Mouse (Mus musculus) common myeloid progenitor, adult 5-6 weeks (primary cell): ENCODE data around the gene Gstt4. TPM values are rescaled to one million over a fixed set of nuclear protein-coding genes. Genes with fewer than 3 reads are reported as not detected.
A peak's percentile ranks its signal among the peaks of the same experiment; 100 is the strongest.

ENCODE experiments used
- ATAC-seq: replicated peaks from 2 replicates; pipeline ENCODE4 v1.8.0; 2016; ENCODE audit warnings: low read depth, mild to moderate bottlenecking, moderate TSS enrichment, inconsistent platforms; ENCODE audit not compliant: poor library complexity, severe bottlenecking
- total RNA-seq: library from RNA; stranded (forward); fragments of 200-1000, 187-1606 nt; gene quantifications from 2 replicates; pipeline ENCODE4 v1.2.3, GENCODE M21; 2017

Gstt4 gene
- total RNA-seq, 1 experiment from 2014 or later: not detected

GRCm38 (mm10) chr10:75837248-75837759 is 15.0 kb upstream of the Gstt4 start, which contains the start of gene Gstt2:
Gene Gstt2, minus strand, starts transcription at chr10:75837424.
- peak; percentile 76 for ATAC-seq

- ATAC-seq: peak; percentile 6; the same call in 1 of the 2 replicates
Observed at GRCm38 (mm10) chr10:75835761-75836531, 13.6 kb upstream of the Gstt4 start.

- peak; percentile 46 for ATAC-seq
Observed at GRCm38 (mm10) chr10:75835307-75835706, 13.0 kb upstream of the Gstt4 start.

- ATAC-seq: no peak
Observed at GRCm38 (mm10) chr10:75834721-75835120, 12.4 kb upstream of the Gstt4 start.

DNA sequence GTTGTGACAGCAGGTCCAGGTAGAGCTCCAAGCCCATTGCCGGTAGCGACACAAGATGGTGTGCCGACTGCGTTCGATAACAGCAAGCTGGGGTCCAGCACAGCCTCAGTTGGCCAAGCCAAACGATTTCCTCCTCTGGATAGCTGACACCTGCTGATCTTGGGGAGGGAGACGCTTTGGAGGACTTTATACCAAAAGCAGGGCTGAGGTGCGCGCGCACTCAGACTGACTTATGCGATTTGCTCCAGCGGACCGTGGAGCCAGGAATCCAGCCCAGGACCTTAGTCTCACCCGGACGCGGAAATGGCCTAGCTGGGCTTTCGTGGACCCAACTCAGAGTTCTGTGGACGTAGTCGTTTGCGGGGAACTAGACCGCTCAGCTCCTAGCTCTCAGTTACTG is 11.9 kb upstream of the Gstt4 start:
- ATAC-seq: peak; percentile 18

GRCm38 (mm10) chr10:75833456-75834080 is 11.2 kb upstream of the Gstt4 start:
- ATAC-seq: no peak

DNA sequence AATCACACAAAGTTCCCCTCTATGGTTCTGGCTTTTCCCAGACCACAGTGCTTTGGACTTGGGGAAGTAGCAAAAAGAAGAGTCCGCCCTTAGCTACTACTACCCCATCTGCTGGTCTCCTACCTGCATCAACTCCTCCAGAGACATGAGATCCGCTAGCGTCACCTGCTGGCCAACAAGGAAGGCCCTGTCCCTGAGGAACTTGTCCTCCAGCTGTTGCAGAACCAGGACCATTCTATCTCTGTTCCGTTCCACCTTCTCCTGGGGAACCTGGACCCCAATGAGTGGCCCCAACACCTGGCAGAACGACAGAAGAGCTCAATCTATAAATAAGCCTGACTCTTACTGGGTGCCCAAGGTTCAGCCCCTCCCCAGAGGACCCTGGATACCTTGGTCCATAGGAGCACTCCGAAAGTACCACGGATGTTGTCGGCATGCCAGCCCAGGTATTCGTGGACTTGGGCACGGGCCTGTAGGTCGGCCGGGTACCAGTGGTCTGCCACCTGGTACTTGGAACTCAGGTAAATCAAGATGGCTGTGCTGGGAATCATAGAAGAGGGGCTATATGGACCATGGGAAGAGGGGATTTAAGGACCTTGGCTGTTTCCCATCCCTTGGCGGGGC is 10.0 kb upstream of the Gstt4 start:
- ATAC-seq: peak; percentile 40

DNA sequence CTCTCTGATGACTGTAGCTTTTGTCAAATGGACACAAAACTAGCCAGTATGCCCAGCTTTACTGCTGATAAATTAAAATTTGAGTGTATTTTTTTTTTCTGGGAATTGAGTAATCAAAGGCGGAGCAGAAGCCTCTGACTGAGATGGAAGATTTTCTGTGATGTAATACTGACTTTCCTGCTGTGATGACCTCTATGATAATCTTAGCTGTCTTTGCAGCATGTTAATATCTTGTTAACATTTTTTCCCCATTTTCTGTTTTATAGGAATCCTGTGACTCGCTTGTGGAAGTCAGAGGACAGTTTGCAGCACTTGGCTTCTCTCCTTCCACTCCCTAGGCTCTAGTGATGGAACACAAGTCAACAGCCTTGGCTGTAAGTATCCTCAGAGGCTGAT is 7.9 kb upstream of the Gstt4 start:
- ATAC-seq: no peak

- ATAC-seq: no peak
Observed at GRCm38 (mm10) chr10:75829529-75830274, 7.4 kb upstream of the Gstt4 start.

DNA sequence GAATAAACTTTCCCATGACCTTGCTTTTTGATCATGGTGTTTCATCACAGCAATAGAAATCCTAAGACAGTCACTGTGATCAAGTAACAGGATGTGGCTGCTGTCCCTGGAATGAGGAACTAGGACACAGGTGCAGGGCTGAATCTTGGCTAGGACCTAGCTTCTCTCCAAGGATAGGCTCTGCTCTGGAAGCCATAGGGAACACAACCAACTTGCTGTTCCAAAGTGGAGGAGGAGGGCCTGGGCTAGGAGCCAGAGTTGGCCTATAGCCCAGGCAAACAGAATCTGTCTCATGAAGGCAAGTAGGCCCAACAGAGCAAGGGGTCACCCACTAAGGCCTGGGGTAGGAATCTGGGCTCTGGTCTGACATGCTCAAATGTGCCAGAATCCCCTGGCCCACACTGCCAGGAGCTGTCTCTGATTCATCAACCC is 6.2 kb upstream of the Gstt4 start:
- peak; percentile 59 for ATAC-seq

GRCm38 (mm10) chr10:75827668-75828360 is 5.5 kb upstream of the Gstt4 start:
- ATAC-seq: 0 out of 2 replicates have a peak, but pooled peaks have one; percentile 25

GRCm38 (mm10) chr10:75824530-75824929 is 2.2 kb upstream of the Gstt4 start:
- ATAC-seq: no peak

DNA sequence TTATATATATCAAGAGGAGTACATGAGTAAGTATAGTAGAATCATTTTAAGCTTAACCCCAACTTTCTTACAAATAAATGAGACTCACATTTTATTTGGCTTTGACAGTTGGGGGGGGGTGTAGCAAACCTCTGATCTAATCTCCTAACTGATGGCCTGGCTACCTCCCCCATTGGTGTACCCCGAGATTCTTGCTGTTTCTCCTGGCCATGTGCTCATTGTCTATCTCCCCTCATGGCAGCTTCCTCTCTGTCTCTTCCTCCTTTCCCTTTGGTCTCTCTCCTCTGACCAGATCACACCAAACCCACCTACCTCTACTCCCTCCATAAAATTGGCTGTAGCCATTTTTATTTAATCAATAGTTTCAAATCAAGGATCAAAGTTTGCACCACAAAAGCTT is 1.4 kb upstream of the Gstt4 start:
- no peak for ATAC-seq

- ATAC-seq: no peak
Observed at GRCm38 (mm10) chr10:75819882-75820281, 2.5 kb downstream of the Gstt4 start.

DNA sequence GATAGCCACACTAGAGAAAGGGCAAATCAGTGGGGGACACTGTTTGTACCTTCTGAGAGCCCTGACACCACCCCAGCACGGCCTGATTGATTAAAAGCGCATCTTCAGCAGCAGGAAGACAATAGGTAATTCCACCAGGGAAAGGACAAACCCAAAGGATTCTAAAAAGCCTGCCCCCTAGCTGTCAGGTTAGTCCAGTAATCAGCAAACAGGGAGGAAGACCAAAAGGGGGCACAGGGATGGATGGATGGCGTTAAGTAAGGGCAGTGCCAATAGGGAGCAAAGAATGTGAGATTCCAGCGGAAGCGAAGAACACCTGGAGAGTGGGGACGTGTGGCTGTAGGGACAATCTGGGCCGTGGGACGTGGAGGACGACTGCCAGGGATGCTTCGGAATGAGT is 3.7 kb downstream of the Gstt4 start:
- ATAC-seq: no peak

- no peak for ATAC-seq
Observed at GRCm38 (mm10) chr10:75804217-75804616, 18.1 kb downstream of the Gstt4 start.

DNA sequence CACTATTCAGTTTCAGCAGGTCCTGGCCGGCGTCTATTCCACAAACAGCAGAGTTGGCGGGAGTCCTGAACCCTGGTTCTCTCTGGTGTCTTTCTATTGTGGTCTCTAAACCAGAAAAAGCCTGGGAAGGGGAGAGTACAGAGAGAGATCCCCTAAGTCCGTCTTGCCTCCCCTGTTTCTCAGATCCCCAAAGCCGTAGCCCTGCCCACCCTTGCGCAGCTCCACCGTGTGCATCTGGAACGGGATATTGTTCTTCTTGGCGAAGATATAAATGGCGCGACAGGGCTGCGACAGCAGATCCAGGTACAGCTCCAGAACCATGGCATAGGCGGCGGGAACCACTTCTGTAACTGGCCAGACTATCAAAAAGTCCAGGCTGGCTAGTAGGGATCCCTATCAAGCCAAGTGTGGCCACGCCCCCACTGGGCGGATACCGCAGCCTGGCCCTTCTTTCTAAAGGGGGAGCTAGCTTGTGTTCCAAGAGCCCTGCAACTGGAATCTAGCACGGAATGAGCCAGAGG is 24.1 kb downstream of the Gstt4 start, which contains the start of gene Gstt1:
TSS of gene Gstt1 (minus strand) at position 409 of the 521 bp plus-strand sequence.
- ATAC-seq: peak; percentile 79

- peak; percentile 76 for ATAC-seq
Observed at GRCm38 (mm10) chr10:75797619-75798175, 24.6 kb downstream of the Gstt4 start.
